Mouse (Mus musculus) megakaryocyte, embryonic 14.5 days (primary cell): Measurements from ENCODE around the gene Ephx1.

Experiments used
- FLI1 ChIP-seq: IDR thresholded peaks from 2 replicates; pipeline ENCODE4 v1.6.1; 2012; ENCODE audit warnings: low read length, inconsistent platforms, mixed read lengths
- GATA1 ChIP-seq: IDR thresholded peaks from 3 replicates; pipeline ENCODE4 v1.6.1; 2012; ENCODE audit warnings: mixed read lengths, low read length, inconsistent platforms, borderline replicate concordance

DNA sequence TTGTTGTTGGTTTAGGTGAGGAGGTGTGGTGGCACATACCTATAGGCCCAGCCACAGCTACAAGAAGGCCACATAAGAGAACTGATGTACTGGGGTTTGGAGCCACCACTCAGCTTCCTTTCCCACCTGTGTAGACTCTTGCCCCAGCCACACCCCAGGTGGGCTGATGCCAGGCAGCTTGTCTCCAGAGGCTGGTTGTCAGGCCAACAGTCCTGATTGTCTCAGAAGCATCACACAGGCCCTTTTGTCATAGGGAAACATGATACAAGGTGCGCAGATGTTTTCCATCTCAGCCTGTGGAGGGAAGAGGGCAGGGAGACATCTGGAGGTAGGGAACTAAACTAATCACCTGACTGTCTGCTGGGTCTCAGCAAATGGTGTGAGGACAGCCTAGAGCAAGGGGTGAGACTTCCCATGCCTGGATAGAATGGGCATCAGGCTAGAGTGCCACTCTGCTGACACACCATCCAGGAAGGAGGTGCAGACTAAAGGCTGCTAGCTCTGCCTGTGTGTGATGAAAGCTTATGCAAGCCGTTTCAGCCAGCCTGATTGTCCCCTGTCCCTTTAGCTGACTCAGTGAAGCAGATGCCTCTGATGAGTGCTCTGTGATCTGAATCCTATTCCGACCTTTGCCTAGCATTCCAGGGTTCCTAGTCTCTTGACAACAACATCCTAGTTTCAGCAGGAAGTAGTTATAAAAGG lies 41.2 kb upstream of the Ephx1 start:
- no peak for TF ChIP-seq GATA1
- TF ChIP-seq FLI1, result no peak
